Mouse (Mus musculus) embryonic facial prominence, embryonic 12.5 days (tissue): ENCODE measurements around the gene Dnah6. TPM values are rescaled to one million over a fixed set of nuclear protein-coding genes. Genes with fewer than 3 reads are reported as not detected.

Source experiments
- ATAC-seq: fragments of 200-750 bp; cut with Nextera tagmentation; 2 replicates; pipeline ENCODE4 v1.8.0; 2017; ENCODE audit not compliant: insufficient number of reproducible peaks, insufficient read depth, low FRiP score, low TSS enrichment
- H3K27ac ChIP-seq: fragments of 300-500 bp; sonication (generic); 2 replicates; pipeline ENCODE4 v1.5.1; 2016; ENCODE audit warnings: mild to moderate bottlenecking
- H3K27me3 ChIP-seq: fragments of 300-500 bp; sonication (generic); 2 replicates; pipeline ENCODE4 v1.6.1; 2016; ENCODE audit warnings: mild to moderate bottlenecking, moderate library complexity
- H3K36me3 ChIP-seq: fragments of 300-500 bp; sonication (generic); 2 replicates; pipeline ENCODE4 v1.6.1; 2016; ENCODE audit warnings: mild to moderate bottlenecking
- H3K4me1 ChIP-seq: fragments of 300-500 bp; sonication (generic); 2 replicates; pipeline ENCODE4 v1.6.1; 2016
- H3K4me2 ChIP-seq: fragments of 300-500 bp; sonication (generic); replicated peaks from 2 replicates; pipeline ENCODE4 v1.6.1; 2016; ENCODE audit warnings: mild to moderate bottlenecking, moderate library complexity
- H3K4me3 ChIP-seq: fragments of 300-500 bp; sonication (generic); 2 replicates; pipeline ENCODE4 v1.5.1; 2016; ENCODE audit warnings: mild to moderate bottlenecking
- H3K9ac ChIP-seq: fragments of 300-500 bp; sonication (generic); 2 replicates; pipeline ENCODE4 v1.6.1; 2016; ENCODE audit warnings: mild to moderate bottlenecking, moderate library complexity
- H3K9me3 ChIP-seq: fragments of 300-500 bp; sonication (generic); 2 replicates; pipeline ENCODE4 v1.6.1; 2016; ENCODE audit warnings: mild to moderate bottlenecking, moderate library complexity
- WGBS: fragments of 180-500 bp; shearing (Covaris S2); methylation state at CpG from one replicate; pipeline ENCODE4 v1.1.7; 2016; 5-methylcytosine and 5-hydroxymethylcytosine counted together
- polyA plus RNA-seq: library from polyadenylated mRNA; unstranded; fragments of >200 nt; fragmentation: Nextera tagmentation; extraction: Ambion mirVana; gene quantifications from 2 replicates; pipeline ENCODE4 v1.2.1, GENCODE M21; 2016

The Dnah6 gene
- polyA plus RNA-seq, 1 experiment from 2014 or later, result 0.06 TPM

DNA sequence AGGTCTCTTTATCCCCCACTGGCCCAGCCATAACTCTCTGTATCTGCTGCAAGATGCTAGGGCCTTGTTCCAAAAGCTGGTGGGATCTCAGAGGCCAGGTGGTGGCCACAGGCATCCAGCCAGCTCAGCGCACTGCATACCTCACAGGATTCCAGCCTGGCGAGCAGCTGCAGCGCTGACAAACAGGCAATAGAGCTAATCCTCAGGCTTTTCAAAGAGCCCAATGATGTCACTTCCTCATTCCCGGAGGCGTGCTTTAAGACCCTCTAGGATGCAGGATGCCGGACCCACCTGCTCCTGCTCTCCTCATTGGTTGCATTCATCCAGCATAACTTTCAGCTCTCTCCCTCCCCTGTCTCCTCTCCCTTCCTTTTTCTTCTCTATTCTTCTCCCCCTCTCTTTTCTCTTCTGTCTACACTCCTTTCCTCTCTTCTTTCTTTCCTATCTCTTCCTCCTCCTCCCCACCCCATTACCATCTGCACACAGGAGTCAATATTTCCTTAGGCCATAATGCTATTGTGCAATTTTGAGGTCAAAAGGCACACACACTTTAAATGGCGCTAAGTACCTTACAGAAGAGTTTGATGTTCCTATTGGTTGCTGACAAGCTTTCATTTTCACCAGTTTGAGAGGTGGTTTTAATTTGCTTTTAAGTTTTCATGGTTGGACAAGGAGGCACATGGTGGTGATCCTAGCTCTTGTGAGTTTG lies 232.3 kb downstream of the Dnah6 start:
- H3K27ac ChIP-seq, result no peak overlapping the region
- no peaks in the 10 kb centered on the region for H3K9me3 ChIP-seq
- no peak overlapping the region for H3K9ac ChIP-seq
- peak; percentile 83 for ATAC-seq
- no peaks in the 10 kb centered on the region for H3K36me3 ChIP-seq
- 36% methylated on average over 7 of the region's 7 CpGs for whole genome bisulfite sequencing
- no peaks in the 10 kb centered on the region for H3K27me3 ChIP-seq
- H3K4me3 ChIP-seq, result no peak overlapping the region
- no peaks in the 10 kb centered on the region for H3K4me1 ChIP-seq
- no peak overlapping the region for H3K4me2 ChIP-seq

DNA sequence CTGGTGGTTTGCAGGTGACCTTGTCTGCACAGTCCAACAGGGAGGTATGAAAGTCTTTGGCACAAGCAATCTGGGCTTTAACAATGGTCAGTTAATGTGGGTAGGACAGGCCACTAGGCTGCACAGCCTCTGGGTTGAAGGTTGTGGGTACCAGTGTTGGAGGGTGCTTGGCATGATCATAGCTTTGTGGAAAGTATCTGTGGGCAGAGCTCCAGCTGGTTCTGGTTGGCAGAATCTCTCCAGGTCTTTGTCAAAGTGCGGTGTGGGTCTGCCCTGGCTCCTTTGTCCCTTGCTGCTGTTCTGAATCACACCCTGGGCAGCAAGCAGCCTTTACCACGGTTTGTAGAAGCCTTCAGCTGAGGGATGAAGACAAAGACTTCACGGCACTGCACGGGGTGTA lies 238.9 kb downstream of the Dnah6 start:
- Histone ChIP-seq H3K36me3 (no peaks in the 10 kb centered on the region), H3K4me2 (no peak overlapping the region), H3K9me3 (no peaks in the 10 kb centered on the region), H3K27me3 (no peaks in the 10 kb centered on the region), H3K9ac (no peak overlapping the region), H3K4me1 (peaks cover 16% of the 10 kb centered on the region), H3K27ac (peak overlapping the region; percentile 59; the same call in 1 of the 2 replicates), H3K4me3 (no peak overlapping the region)
- WGBS, result 71% methylated on average over 4 of the region's 4 CpGs
- ATAC-seq, result no peak

DNA sequence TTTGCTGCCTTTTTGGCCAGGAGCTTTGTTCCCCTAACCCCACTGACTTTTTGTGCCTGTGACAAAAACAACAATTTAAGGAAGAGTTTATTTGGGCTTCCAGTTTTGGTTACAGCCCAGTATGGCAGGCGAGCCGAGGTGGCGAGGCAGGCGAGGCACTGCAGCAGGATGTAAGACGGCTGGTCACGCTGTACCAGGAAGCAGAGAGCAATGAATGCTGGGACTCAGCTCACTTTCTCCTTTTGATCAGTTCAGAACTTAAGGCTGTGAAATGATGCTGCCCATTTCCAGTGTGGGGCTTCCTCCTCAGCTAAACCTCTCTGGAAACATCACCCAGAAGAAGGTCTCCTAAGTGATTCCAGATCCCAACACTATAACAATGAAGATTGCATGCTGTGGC lies 239.6 kb downstream of the Dnah6 start:
- peaks cover 16% of the 10 kb centered on the region for H3K4me1 ChIP-seq
- H3K36me3 ChIP-seq, result no peaks in the 10 kb centered on the region
- peak overlapping the region; percentile 59 for H3K27ac ChIP-seq
- H3K4me3 ChIP-seq, result no peak overlapping the region
- H3K9ac ChIP-seq, result no peak overlapping the region
- no peaks in the 10 kb centered on the region for H3K27me3 ChIP-seq
- no peak overlapping the region for H3K4me2 ChIP-seq
- WGBS, result 45% methylated on average over 6 of the region's 6 CpGs
- ATAC-seq, result no peak
- no peaks in the 10 kb centered on the region for H3K9me3 ChIP-seq

DNA sequence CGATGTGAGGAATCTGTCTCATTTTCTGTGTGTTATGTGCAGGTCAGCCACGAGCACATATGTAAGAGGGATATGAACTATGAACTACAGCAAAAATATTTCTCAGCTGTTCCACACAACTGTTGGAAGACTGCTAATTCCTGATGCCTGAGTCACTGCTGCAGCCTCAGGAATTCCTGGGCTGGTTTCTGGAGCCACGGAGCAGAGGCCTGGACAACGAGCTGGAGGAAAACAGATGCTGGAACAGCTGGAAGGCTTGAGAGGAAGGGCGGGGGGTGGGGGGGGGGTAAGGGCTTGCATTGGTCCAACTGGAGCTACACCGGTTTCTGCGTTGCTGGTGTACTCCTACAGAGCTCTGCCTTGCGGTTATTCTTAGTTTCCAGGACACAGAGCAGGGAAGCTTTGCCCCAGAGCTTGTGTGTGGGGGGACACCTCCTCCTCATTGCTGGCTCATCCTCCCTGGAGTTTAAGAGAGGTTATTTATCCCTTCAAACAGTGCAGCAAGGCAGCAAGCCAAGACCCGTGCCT lies 240.3 kb downstream of the Dnah6 start:
- H3K27me3 ChIP-seq, result no peaks in the 10 kb centered on the region
- no peaks in the 10 kb centered on the region for H3K36me3 ChIP-seq
- peaks cover 16% of the 10 kb centered on the region for H3K4me1 ChIP-seq
- no peak overlapping the region for H3K4me3 ChIP-seq
- H3K4me2 ChIP-seq, result 0 out of 2 replicates have a peak overlapping the region, but pooled peaks have one; percentile 6
- no peaks in the 10 kb centered on the region for H3K9me3 ChIP-seq
- ATAC-seq, result peak; percentile 80
- 16% methylated on average over 9 of the region's 9 CpGs for WGBS
- H3K27ac ChIP-seq, result peak overlapping the region; percentile 59
- no peak overlapping the region for H3K9ac ChIP-seq

DNA sequence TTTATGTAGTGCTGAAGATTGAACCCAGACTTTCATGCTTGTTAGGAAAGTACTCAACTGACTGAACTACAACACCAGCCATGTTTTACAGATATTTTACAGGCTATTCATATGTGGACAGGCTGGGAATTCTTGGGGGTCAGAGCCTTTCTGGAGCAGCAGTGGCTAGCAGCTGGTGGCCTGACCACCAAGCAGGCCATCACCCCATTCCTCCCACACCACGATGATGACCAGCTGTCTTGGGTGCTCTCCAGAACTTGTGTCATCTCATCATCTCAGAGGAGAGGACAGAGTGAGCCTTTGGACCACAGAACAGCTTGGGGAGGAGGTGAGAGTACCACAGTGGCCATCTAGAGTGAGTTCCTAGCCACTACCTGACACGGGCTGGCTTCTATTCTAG lies 244.6 kb downstream of the Dnah6 start:
- whole genome bisulfite sequencing, result 83% methylated on average over 2 of the region's 2 CpGs
- Histone ChIP-seq H3K9me3 (no peaks in the 10 kb centered on the region), H3K9ac (no peak overlapping the region), H3K4me3 (no peak overlapping the region), H3K27me3 (no peaks in the 10 kb centered on the region), H3K27ac (no peak overlapping the region), H3K4me1 (peaks cover 10% of the 10 kb centered on the region), H3K36me3 (no peaks in the 10 kb centered on the region), H3K4me2 (no peak overlapping the region)
- ATAC-seq, result no peak

DNA sequence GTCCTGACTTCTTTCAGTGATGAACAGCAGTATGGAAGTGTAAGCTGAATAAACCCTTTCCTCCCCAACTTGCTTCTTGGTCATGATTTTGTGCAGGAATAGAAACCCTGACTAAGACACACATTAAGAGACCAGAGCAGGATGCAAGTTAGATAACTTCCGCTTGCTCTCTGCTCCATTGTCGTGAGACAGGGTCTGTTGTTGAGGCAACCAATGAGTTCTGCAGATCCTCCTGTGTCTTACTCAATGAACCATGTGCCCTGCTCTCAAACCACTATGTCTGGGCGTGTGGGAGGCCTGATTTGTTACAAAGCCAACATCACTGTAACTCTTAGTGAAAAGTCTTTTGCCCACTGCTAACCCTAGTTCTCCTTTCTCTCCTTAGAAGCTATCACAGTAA lies 250.4 kb downstream of the Dnah6 start:
- Histone ChIP-seq H3K9me3 (no peaks in the 10 kb centered on the region), H3K4me2 (no peak overlapping the region), H3K4me3 (no peak overlapping the region), H3K36me3 (no peaks in the 10 kb centered on the region), H3K27ac (no peak overlapping the region), H3K4me1 (0 out of 2 replicates have a peak, but pooled peaks cover 4% of the 10 kb centered on the region), H3K9ac (no peak overlapping the region), H3K27me3 (no peaks in the 10 kb centered on the region)
- 78% methylated on average over 3 of the region's 3 CpGs for WGBS
- ATAC-seq, result no peak

DNA sequence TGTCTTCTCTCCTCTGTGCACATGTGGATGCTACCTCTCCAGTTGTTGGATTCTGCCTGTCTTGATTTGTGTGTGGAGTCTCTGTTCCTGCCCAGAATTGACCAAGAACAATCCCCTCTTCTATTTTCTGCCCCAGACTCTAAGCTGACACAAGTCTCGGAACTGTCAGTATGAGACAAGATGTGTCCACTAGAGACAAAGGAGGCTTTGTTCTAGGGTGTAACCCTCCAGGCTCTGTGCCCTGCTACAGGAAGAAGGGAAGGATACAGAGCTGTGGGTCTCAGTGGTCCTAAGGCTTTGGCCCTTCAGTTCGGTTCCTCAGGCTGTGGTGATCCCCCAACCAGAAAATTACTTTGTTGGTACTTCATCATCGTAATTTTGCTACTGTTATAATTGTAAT lies 251.7 kb downstream of the Dnah6 start:
- H3K27me3 ChIP-seq, result no peaks in the 10 kb centered on the region
- no peak for ATAC-seq
- 0 out of 2 replicates have a peak, but pooled peaks cover 4% of the 10 kb centered on the region for H3K4me1 ChIP-seq
- 43% methylated on average over 3 of the region's 3 CpGs for WGBS
- no peak overlapping the region for H3K9ac ChIP-seq
- no peak overlapping the region for H3K4me3 ChIP-seq
- no peak overlapping the region for H3K4me2 ChIP-seq
- H3K9me3 ChIP-seq, result no peaks in the 10 kb centered on the region
- no peaks in the 10 kb centered on the region for H3K36me3 ChIP-seq
- no peak overlapping the region for H3K27ac ChIP-seq

Other genes with a start within 250 kb of the Dnah6 start
- gene Suclg1, start 26.7 kb upstream of the Dnah6 start, polyA plus RNA-seq, result 148 and 150 TPM in 2 replicates
- not detected in 2 replicates for gene 4931417E11Rik, start 248.0 kb upstream of the Dnah6 start, polyA plus RNA-seq